Mouse (Mus musculus) erythroblast, embryonic 14.5 days (primary cell): ENCODE measurements around the gene Fam222a.

ENCODE experiments used
- GATA1 ChIP-seq: IDR thresholded peaks from 2 replicates; pipeline ENCODE4 v1.6.1; 2012; ENCODE audit warnings: low read length, inconsistent platforms, mixed read lengths
- TAL1 ChIP-seq: IDR thresholded peaks from 3 replicates; pipeline ENCODE4 v1.6.1; 2012; ENCODE audit warnings: low read length, inconsistent platforms, mixed read lengths

- TF ChIP-seq GATA1 (no peak), TAL1 (no peak)
Measured at GRCm38 (mm10) chr5:114608516-114608915, 40.7 kb downstream of the Fam222a start.
